Mouse (Mus musculus) liver, adult 2 months (tissue): ENCODE results near the gene Sec11a.

Experiments
- CTCF ChIP-seq: fragments of 200-500 bp; IDR thresholded peaks from 2 replicates; pipeline ENCODE4 v1.5.1; 2011; ENCODE audit warnings: low read depth, low read length, control low read depth
- POLR2A ChIP-seq: fragments of 200-500 bp; IDR thresholded peaks from 2 replicates; pipeline ENCODE4 v1.6.1; 2011; ENCODE audit warnings: low read length, control low read depth; ENCODE audit not compliant: insufficient read depth; ENCODE audit errors: extremely low read depth

- TF ChIP-seq POLR2A (peak; percentile 74), CTCF (no peak)
Observed at GRCm38 (mm10) chr7:80947445-80948350, at the start of gene Sec11a.
